Mouse (Mus musculus) testis, adult 2 months (tissue): ENCODE data around the gene Agpat4. TPM values are rescaled to one million over a fixed set of nuclear protein-coding genes. Genes with fewer than 3 reads are reported as not detected.

Source experiments
- H3K27ac ChIP-seq: fragments of 200-500 bp; 2 replicates; pipeline ENCODE4 v1.5.1; 2012; ENCODE audit warnings: low read depth, low read length; ENCODE audit not compliant: control insufficient read depth, insufficient read depth
- H3K27me3 ChIP-seq: fragments of 200-500 bp; 2 replicates; pipeline ENCODE4 v1.6.1; 2012; ENCODE audit warnings: mild to moderate bottlenecking, low read length, moderate library complexity; ENCODE audit not compliant: control insufficient read depth, insufficient read depth
- H3K36me3 ChIP-seq: fragments of 200-500 bp; 2 replicates; pipeline ENCODE4 v1.6.1; 2012; ENCODE audit warnings: mild to moderate bottlenecking, low read length; ENCODE audit not compliant: control insufficient read depth, insufficient read depth
- H3K4me1 ChIP-seq: fragments of 200-500 bp; 2 replicates; pipeline ENCODE4 v1.6.1; 2012; ENCODE audit warnings: low read length; ENCODE audit not compliant: control insufficient read depth, insufficient read depth
- H3K4me3 ChIP-seq: fragments of 200-500 bp; 2 replicates; pipeline ENCODE4 v1.5.1; 2012; ENCODE audit warnings: low read depth, mild to moderate bottlenecking, low read length, moderate library complexity, mixed read lengths; ENCODE audit not compliant: control insufficient read depth
- CTCF ChIP-seq: fragments of 200-500 bp; IDR thresholded peaks from 2 replicates; pipeline ENCODE4 v1.5.1; 2012; ENCODE audit warnings: low read depth, mild to moderate bottlenecking, inconsistent platforms, low read length, moderate library complexity; ENCODE audit not compliant: control insufficient read depth, insufficient read depth, insufficient replicate concordance
- POLR2A ChIP-seq: fragments of 200-500 bp; IDR thresholded peaks from 2 replicates; pipeline ENCODE4 v1.6.1; 2012; ENCODE audit warnings: low read depth, mild to moderate bottlenecking, inconsistent platforms, low read length, moderate library complexity; ENCODE audit not compliant: control insufficient read depth
- polyA plus RNA-seq: library from polyadenylated mRNA; depleted of rRNA; stranded (reverse); fragments of >200 nt; gene quantifications from 2 replicates; pipeline ENCODE4 v1.2.3, GENCODE M21; 2012

Agpat4 gene
- polyA plus RNA-seq, 1 experiment = 18.4 TPM

GRCm38 (mm10) chr17:12205694-12206075 lies 87.2 kb downstream of the Agpat4 start:
- Histone ChIP-seq H3K4me3 (no peak overlapping the region), H3K4me1 (no peaks in the 10 kb centered on the region), H3K27ac (no peak overlapping the region), H3K36me3 (no peaks in the 10 kb centered on the region), H3K27me3 (no peaks in the 10 kb centered on the region)
- no peak for TF ChIP-seq POLR2A

- H3K36me3 ChIP-seq = no peaks in the 10 kb centered on the region
- H3K27me3 ChIP-seq = no peaks in the 10 kb centered on the region
- no peak overlapping the region for H3K4me3 ChIP-seq
- no peak overlapping the region for H3K27ac ChIP-seq
- no peaks in the 10 kb centered on the region for H3K4me1 ChIP-seq
- no peak for TF ChIP-seq POLR2A
- no peak for TF ChIP-seq CTCF
Observed at GRCm38 (mm10) chr17:12206248-12206647, 87.7 kb downstream of the Agpat4 start.

GRCm38 (mm10) chr17:12207022-12207548 lies 88.6 kb downstream of the Agpat4 start:
- Histone ChIP-seq H3K27ac (no peak overlapping the region), H3K36me3 (no peaks in the 10 kb centered on the region), H3K4me1 (no peaks in the 10 kb centered on the region), H3K4me3 (no peak overlapping the region), H3K27me3 (no peaks in the 10 kb centered on the region)
- TF ChIP-seq POLR2A (no peak), CTCF (no peak)

- no peaks in the 10 kb centered on the region for H3K27me3 ChIP-seq
- H3K27ac ChIP-seq = no peak overlapping the region
- no peaks in the 10 kb centered on the region for H3K36me3 ChIP-seq
- no peak overlapping the region for H3K4me3 ChIP-seq
- no peaks in the 10 kb centered on the region for H3K4me1 ChIP-seq
- TF ChIP-seq POLR2A (no peak), CTCF (no peak)
Observed at GRCm38 (mm10) chr17:12209481-12209880, 91.0 kb downstream of the Agpat4 start.

- peak; percentile 99 for TF ChIP-seq CTCF
- TF ChIP-seq POLR2A = no peak
- Histone ChIP-seq H3K27ac (no peak overlapping the region), H3K4me1 (no peaks in the 10 kb centered on the region), H3K27me3 (no peaks in the 10 kb centered on the region), H3K36me3 (no peaks in the 10 kb centered on the region), H3K4me3 (no peak overlapping the region)
Observed at GRCm38 (mm10) chr17:12210544-12211132, 92.1 kb downstream of the Agpat4 start.

GRCm38 (mm10) chr17:12211890-12212289 lies 93.4 kb downstream of the Agpat4 start:
- Histone ChIP-seq H3K4me3 (no peak overlapping the region), H3K27ac (no peak overlapping the region), H3K36me3 (no peaks in the 10 kb centered on the region), H3K4me1 (no peaks in the 10 kb centered on the region), H3K27me3 (no peaks in the 10 kb centered on the region)
- TF ChIP-seq POLR2A = no peak
- TF ChIP-seq CTCF = no peak

GRCm38 (mm10) chr17:12212341-12212740 lies 93.8 kb downstream of the Agpat4 start:
- H3K27me3 ChIP-seq = no peaks in the 10 kb centered on the region
- H3K27ac ChIP-seq = no peak overlapping the region
- no peaks in the 10 kb centered on the region for H3K4me1 ChIP-seq
- H3K4me3 ChIP-seq = no peak overlapping the region
- H3K36me3 ChIP-seq = no peaks in the 10 kb centered on the region
- TF ChIP-seq CTCF (no peak), POLR2A (no peak)
